Mouse (Mus musculus): ENCODE data around the gene Unc45a. TPM values are rescaled to one million over a fixed set of nuclear protein-coding genes. Genes with fewer than 3 reads are reported as not detected.

Gene Unc45a
- polyA plus RNA-seq (2015; fragmentation: Nextera tagmentation; extraction: Ambion mirVana), result 61.9 and 62.6 TPM in 2 replicates

DNA sequence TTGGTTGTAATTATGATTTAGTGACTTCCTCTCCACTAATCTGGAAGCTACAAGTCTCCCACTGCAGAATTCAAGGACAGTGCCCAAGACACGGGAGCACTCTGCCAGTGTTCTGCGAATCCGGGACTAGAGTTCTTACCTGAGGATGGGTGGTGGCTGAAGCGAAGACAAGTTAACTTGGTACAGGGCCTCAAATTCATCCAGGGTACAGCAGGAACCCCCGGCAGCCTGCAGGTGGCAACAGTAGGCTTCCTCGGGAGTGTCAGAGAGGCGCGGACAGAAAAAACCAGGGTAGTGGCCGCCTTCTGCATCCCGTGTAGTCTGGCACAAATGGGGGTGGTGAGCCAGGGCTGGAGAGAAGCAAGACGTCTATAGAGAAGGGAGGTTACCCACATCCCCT, at the start of gene Unc45a:
TSS of gene Unc45a (minus strand) at position 213 of the 400 bp plus-strand sequence.
- H3K27me3 ChIP-seq (ENCODE audit: control insufficient read depth, insufficient read depth, low read depth, low read length), result no peaks in the 10 kb centered on the region
- H3K36me3 ChIP-seq (ENCODE audit: control insufficient read depth, insufficient read depth, low read length), result peaks cover 10% of the 10 kb centered on the region
- H3K27ac ChIP-seq (ENCODE audit: low read length), result peak within 1 kb of the TSS; percentile 85
- H3K9ac ChIP-seq (ENCODE audit: low read depth, low read length), result peak within 1 kb of the TSS; percentile 62
- WGBS, result under 1% methylated on average over 11 of the region's 11 CpGs
- peak within 1 kb of the TSS; percentile 49 for H3K4me3 ChIP-seq (ENCODE audit: low read depth, low read length)
- peaks cover 48% of the 10 kb centered on the region for H3K4me1 ChIP-seq (ENCODE audit: control insufficient read depth, insufficient read depth, low read length)
- H3K9me3 ChIP-seq (replicated peaks; ENCODE audit: control insufficient read depth, low read length, poor library complexity, severe bottlenecking), result no peaks in the 10 kb centered on the region
- ATAC-seq, result peak; percentile 43
- H3K4me2 ChIP-seq (ENCODE audit: low read length), result peak within 1 kb of the TSS; percentile 93

DNA sequence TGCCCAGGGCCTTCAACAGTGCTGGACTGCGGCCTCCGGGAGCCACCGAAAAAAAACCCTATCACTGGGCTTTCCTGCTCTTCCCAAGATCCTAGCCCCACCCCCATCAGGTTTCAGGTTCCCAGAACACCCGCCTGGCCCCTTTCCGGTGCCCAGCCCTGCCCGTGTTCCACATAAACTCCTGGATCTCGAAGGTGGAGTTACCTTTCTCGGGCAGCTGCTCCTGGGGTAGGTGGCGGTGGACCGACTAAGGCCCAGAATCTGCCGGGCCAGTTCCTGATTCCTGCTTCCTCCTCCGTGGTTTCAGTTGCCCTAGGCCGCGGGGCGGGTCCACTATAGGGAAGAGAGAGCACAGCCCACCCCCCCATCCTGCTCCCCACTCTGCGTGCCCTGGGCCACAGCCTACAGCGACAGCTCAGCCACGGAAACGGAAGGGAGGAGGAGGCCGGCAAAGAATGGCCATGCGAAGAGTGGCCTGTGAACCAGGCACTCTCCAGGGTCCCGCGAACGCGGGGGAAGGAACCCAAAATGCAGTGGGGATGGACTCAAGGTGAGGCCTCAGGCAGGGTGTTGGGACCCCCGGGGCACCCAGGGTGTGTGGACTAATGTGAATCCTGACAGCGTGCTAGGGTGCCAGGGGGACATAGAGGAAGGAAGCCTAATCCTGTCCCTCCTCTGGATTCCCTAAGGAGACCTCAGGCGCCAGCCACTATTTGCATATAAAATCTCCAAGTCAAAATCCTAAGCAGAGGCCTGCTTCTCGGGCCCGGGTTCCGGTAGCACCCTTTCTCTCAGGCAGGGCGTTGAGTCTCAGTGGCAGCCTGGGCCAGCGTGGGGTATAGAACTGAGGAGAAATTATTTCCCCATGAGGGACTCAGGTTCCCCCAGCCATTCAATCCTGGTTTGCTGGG, 47.1 kb upstream of the Unc45a start, which contains the start of gene Fes:
TSS of gene Fes (minus strand) at position 314 of the 911 bp plus-strand sequence.
- H3K9ac ChIP-seq (ENCODE audit: low read depth, low read length), result peak within 1 kb of the TSS; percentile 38
- ATAC-seq, result no peak
- peak within 1 kb of the TSS; percentile 30 for H3K4me2 ChIP-seq (ENCODE audit: low read length)
- no peaks in the 10 kb centered on the region for H3K9me3 ChIP-seq (replicated peaks; ENCODE audit: control insufficient read depth, low read length, poor library complexity, severe bottlenecking)
- H3K4me1 ChIP-seq (ENCODE audit: control insufficient read depth, insufficient read depth, low read length), result peaks cover 5% of the 10 kb centered on the region; the same call in 1 of the 2 replicates
- peak within 1 kb of the TSS; percentile 18; the same call in 1 of the 2 replicates for H3K27ac ChIP-seq (ENCODE audit: low read length)
- WGBS, result 11% methylated on average over 33 of the region's 33 CpGs
- peaks cover 19% of the 10 kb centered on the region for H3K36me3 ChIP-seq (ENCODE audit: control insufficient read depth, insufficient read depth, low read length)
- no peaks in the 10 kb centered on the region; the same call in 1 of the 2 replicates for H3K27me3 ChIP-seq (ENCODE audit: control insufficient read depth, insufficient read depth, low read depth, low read length)
- H3K4me3 ChIP-seq (ENCODE audit: low read depth, low read length), result peak within 1 kb of the TSS; percentile 9; the same call in 1 of the 2 replicates

DNA sequence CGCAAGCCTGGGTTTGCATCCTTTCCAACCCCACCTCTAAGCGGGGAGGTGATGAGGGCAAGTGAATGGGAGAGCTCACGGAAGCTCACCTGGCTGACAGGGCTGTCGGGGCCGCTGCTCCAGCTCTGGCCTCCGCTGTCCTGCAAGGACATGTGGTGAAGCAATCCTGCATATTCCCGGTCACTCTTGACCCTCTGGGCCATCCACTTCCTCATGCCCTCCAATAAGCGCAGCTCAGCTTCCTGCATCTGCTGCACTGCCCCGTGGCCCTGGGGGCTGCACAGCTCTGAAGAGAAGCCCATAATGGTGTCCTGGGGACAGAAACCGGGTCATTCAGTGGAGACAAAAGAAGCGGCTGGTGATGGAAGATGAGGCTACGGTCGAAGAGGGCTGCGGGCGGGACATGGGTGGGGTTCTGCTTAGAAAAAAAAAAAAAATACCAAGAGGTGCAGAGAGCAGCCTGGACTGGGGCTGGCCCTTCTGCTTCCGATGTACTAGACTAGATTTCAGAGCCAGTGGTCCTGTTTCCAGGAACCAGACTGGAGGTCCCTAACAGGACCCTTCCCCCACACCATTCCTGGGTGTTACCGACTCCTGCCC, 46.3 kb upstream of the Unc45a start:
- Histone ChIP-seq H3K4me3 (ENCODE audit: low read depth, low read length) (peak overlapping the region; percentile 9; the same call in 1 of the 2 replicates), H3K4me1 (ENCODE audit: control insufficient read depth, insufficient read depth, low read length) (peaks cover 5% of the 10 kb centered on the region; the same call in 1 of the 2 replicates), H3K4me2 (ENCODE audit: low read length) (peak overlapping the region; percentile 30), H3K9ac (ENCODE audit: low read depth, low read length) (peak overlapping the region; percentile 38; the same call in 1 of the 2 replicates), H3K27ac (ENCODE audit: low read length) (no peak overlapping the region), H3K9me3 (replicated peaks; ENCODE audit: control insufficient read depth, low read length, poor library complexity, severe bottlenecking) (no peaks in the 10 kb centered on the region), H3K36me3 (ENCODE audit: control insufficient read depth, insufficient read depth, low read length) (peaks cover 14% of the 10 kb centered on the region), H3K27me3 (ENCODE audit: control insufficient read depth, insufficient read depth, low read depth, low read length) (no peaks in the 10 kb centered on the region; the same call in 1 of the 2 replicates)
- ATAC-seq, result no peak
- 31% methylated on average over 17 of the region's 17 CpGs for WGBS

DNA sequence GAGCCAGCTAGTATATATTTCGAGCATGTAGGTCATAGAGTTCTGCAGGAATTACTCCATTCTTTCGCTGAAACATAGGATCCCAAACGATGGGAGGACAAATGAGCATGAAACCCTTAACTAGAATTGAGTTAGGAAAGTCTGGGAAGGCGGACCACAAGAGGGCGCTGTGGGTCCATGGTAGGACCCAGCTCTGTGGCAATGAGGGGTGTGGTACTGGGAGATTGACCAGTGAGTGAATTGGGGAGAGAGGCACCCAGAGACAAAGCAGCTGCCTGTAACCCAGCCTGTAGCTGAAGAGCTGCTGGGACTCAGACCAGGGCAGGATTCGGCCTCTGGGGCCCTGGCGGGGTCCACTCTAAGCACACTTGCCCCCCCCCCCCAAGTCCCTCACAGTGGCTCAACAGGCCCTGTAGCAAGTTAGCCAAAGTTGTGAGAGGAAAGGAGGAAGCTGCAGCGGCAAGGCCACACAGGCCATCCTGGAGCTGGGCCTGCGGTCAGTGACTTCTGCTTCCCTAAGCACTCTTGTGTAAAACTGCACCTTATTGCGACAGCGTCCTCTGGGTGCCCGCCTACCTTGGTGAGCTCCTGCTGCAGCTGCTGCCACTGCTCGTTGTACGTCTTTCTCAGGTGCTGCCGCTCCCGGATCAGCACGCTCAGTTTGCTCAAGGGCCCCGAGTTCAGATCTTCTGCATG, 45.6 kb upstream of the Unc45a start:
- no peaks in the 10 kb centered on the region; the same call in 1 of the 2 replicates for H3K27me3 ChIP-seq (ENCODE audit: control insufficient read depth, insufficient read depth, low read depth, low read length)
- peaks cover 5% of the 10 kb centered on the region; the same call in 1 of the 2 replicates for H3K4me1 ChIP-seq (ENCODE audit: control insufficient read depth, insufficient read depth, low read length)
- H3K4me2 ChIP-seq (ENCODE audit: low read length), result no peak overlapping the region; the same call in 1 of the 2 replicates
- ATAC-seq, result peak; percentile 69
- WGBS, result 34% methylated on average over 18 of the region's 18 CpGs
- H3K4me3 ChIP-seq (ENCODE audit: low read depth, low read length), result no peak overlapping the region
- H3K36me3 ChIP-seq (ENCODE audit: control insufficient read depth, insufficient read depth, low read length), result peaks cover 9% of the 10 kb centered on the region
- H3K9ac ChIP-seq (ENCODE audit: low read depth, low read length), result no peak overlapping the region
- no peaks in the 10 kb centered on the region for H3K9me3 ChIP-seq (replicated peaks; ENCODE audit: control insufficient read depth, low read length, poor library complexity, severe bottlenecking)
- no peak overlapping the region for H3K27ac ChIP-seq (ENCODE audit: low read length)

DNA sequence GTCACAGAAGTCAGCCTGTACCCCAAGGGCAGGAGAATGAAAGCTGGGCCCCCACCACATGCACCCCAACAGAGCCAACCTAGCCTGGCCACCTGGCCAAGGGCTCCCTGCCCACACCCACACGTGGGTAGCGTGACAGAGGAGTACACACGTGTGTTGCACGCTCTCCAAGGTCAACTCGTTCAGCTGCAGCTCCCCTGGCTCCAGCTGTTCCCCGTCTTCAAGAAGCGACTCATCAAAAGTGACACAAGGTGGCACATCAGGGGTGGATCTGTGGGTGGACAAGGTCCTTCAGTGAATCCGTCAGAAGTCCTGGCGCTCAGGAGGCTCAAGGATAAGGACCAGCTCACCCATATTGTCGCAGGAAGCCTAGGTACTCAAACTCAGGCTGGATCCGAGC, 42.1 kb upstream of the Unc45a start:
- Histone ChIP-seq H3K4me3 (ENCODE audit: low read depth, low read length) (no peak overlapping the region), H3K36me3 (ENCODE audit: control insufficient read depth, insufficient read depth, low read length) (no peaks in the 10 kb centered on the region), H3K4me2 (ENCODE audit: low read length) (no peak overlapping the region), H3K9me3 (replicated peaks; ENCODE audit: control insufficient read depth, low read length, poor library complexity, severe bottlenecking) (no peaks in the 10 kb centered on the region), H3K27ac (ENCODE audit: low read length) (no peak overlapping the region), H3K27me3 (ENCODE audit: control insufficient read depth, insufficient read depth, low read depth, low read length) (no peaks in the 10 kb centered on the region; the same call in 1 of the 2 replicates), H3K9ac (ENCODE audit: low read depth, low read length) (no peak overlapping the region), H3K4me1 (ENCODE audit: control insufficient read depth, insufficient read depth, low read length) (peaks cover 3% of the 10 kb centered on the region; the same call in 1 of the 2 replicates)
- no peak for ATAC-seq
- WGBS, result 74% methylated on average over 11 of the region's 11 CpGs

DNA sequence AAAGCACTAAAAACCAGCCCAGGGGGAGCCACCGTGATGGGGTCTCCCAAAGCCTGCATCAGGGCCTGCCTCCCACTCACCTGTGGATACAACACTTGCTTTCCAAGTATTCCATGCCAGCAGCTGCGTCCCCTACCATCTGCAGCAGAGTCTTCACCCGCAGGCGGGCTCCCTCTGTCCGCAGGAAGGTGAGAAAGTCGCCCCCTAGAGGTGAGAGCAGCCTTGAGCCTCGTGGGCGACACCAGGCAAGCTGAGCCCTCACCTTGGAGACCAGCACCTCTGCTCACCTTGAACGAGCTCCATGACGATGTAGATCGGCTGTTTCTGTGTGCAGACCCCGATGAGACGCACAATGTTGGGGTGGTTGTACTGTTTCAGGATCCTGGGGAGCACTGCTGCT, 38.7 kb upstream of the Unc45a start:
- Histone ChIP-seq H3K27ac (ENCODE audit: low read length) (no peak overlapping the region), H3K4me2 (ENCODE audit: low read length) (no peak overlapping the region), H3K4me1 (ENCODE audit: control insufficient read depth, insufficient read depth, low read length) (peaks cover 5% of the 10 kb centered on the region; the same call in 1 of the 2 replicates), H3K27me3 (ENCODE audit: control insufficient read depth, insufficient read depth, low read depth, low read length) (no peaks in the 10 kb centered on the region), H3K9ac (ENCODE audit: low read depth, low read length) (no peak overlapping the region), H3K36me3 (ENCODE audit: control insufficient read depth, insufficient read depth, low read length) (no peaks in the 10 kb centered on the region), H3K9me3 (replicated peaks; ENCODE audit: control insufficient read depth, low read length, poor library complexity, severe bottlenecking) (no peaks in the 10 kb centered on the region), H3K4me3 (ENCODE audit: low read depth, low read length) (no peak overlapping the region)
- WGBS, result 60% methylated on average over 13 of the region's 13 CpGs
- no peak for ATAC-seq

DNA sequence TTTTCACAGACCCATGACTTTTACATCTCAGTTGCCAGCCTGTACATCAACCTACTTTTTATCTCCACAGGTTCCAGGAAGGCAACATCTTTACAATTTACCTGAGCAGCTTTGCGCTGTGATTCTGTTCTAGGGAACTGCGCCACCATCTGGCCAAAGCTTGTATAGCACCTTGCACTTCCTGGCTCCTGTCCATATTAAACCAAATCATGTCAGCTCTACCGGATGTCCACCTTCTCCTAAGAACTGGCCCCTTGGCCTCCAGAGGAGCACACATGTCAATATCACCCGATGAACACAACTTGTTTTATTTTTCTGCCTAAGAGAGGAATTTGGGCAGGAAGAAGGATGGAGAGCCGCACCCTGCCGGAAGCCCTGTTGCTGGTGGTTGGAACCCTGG, 36.7 kb upstream of the Unc45a start:
- WGBS, result 34% methylated on average over 6 of the region's 6 CpGs
- Histone ChIP-seq H3K9me3 (replicated peaks; ENCODE audit: control insufficient read depth, low read length, poor library complexity, severe bottlenecking) (no peaks in the 10 kb centered on the region), H3K27me3 (ENCODE audit: control insufficient read depth, insufficient read depth, low read depth, low read length) (no peaks in the 10 kb centered on the region), H3K9ac (ENCODE audit: low read depth, low read length) (no peak overlapping the region), H3K36me3 (ENCODE audit: control insufficient read depth, insufficient read depth, low read length) (no peaks in the 10 kb centered on the region), H3K4me3 (ENCODE audit: low read depth, low read length) (no peak overlapping the region), H3K4me1 (ENCODE audit: control insufficient read depth, insufficient read depth, low read length) (peaks cover 5% of the 10 kb centered on the region; the same call in 1 of the 2 replicates), H3K27ac (ENCODE audit: low read length) (no peak overlapping the region), H3K4me2 (ENCODE audit: low read length) (no peak overlapping the region)
- no peak for ATAC-seq

DNA sequence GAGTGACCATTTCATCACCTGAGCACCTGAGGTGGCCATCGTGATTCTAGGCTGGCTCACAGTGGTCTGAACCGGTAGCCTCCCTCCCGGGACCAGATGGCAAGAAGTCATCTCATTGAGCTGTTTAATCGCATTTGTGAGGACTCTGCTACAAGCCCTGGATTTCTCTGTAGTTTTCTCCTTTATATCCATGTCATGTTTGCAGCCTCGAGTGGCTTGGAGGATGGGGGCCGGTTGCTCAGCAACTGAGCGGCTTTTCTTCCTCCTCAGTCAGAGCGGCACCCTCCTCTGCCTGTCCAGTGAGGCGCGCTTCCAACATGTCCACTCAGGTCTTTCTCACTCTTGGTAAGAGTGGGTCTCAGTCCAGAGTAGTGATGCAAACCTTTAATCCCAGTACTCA, 35.4 kb upstream of the Unc45a start:
- Histone ChIP-seq H3K27me3 (ENCODE audit: control insufficient read depth, insufficient read depth, low read depth, low read length) (no peaks in the 10 kb centered on the region), H3K4me1 (ENCODE audit: control insufficient read depth, insufficient read depth, low read length) (peaks cover 5% of the 10 kb centered on the region; the same call in 1 of the 2 replicates), H3K36me3 (ENCODE audit: control insufficient read depth, insufficient read depth, low read length) (no peaks in the 10 kb centered on the region), H3K4me2 (ENCODE audit: low read length) (no peak overlapping the region), H3K9me3 (replicated peaks; ENCODE audit: control insufficient read depth, low read length, poor library complexity, severe bottlenecking) (no peaks in the 10 kb centered on the region), H3K9ac (ENCODE audit: low read depth, low read length) (no peak overlapping the region), H3K27ac (ENCODE audit: low read length) (peak overlapping the region; percentile 38), H3K4me3 (ENCODE audit: low read depth, low read length) (no peak overlapping the region)
- peak; percentile 44; the same call in 1 of the 2 replicates for ATAC-seq
- 44% methylated on average over 10 of the region's 10 CpGs for WGBS
